Mouse (Mus musculus) limb, embryonic 14.5 days (tissue): ENCODE results near the gene Igfn1. TPM values are rescaled to one million over a fixed set of nuclear protein-coding genes. Genes with fewer than 3 reads are reported as not detected.
A peak's percentile ranks its signal among the peaks of the same experiment; 100 is the strongest.

Experiments
- ATAC-seq: fragments of 200-750 bp; cut with Nextera tagmentation; 2 replicates; pipeline ENCODE4 v1.8.0; 2017; ENCODE audit warnings: low read depth, moderate number of reproducible peaks, moderate TSS enrichment; ENCODE audit not compliant: low FRiP score
- DNase-seq: peaks from one replicate; pipeline ENCODE4 v3.0.0-alpha.2; 2015; ENCODE audit warnings: low spot score
- H3K27ac ChIP-seq: fragments of 300-500 bp; sonication (generic); replicated peaks from 2 replicates; pipeline ENCODE4 v1.5.1; 2014; ENCODE audit warnings: low read depth, mild to moderate bottlenecking, low read length, moderate library complexity, mixed read lengths
- H3K27me3 ChIP-seq: fragments of 300-500 bp; sonication (generic); 2 replicates; pipeline ENCODE4 v1.6.1; 2014; ENCODE audit warnings: low read length, mixed read lengths; ENCODE audit not compliant: control insufficient read depth, insufficient read depth
- H3K36me3 ChIP-seq: fragments of 300-500 bp; sonication (generic); 2 replicates; pipeline ENCODE4 v1.6.1; 2014; ENCODE audit warnings: mild to moderate bottlenecking, low read length, moderate library complexity, mixed read lengths; ENCODE audit not compliant: control insufficient read depth, insufficient read depth
- H3K4me1 ChIP-seq: fragments of 300-500 bp; sonication (generic); 2 replicates; pipeline ENCODE4 v1.6.1; 2014; ENCODE audit warnings: antibody characterized with exemption, low read length, mixed read lengths; ENCODE audit not compliant: control insufficient read depth, insufficient read depth
- H3K4me2 ChIP-seq: fragments of 300-500 bp; sonication (generic); replicated peaks from 2 replicates; pipeline ENCODE4 v1.6.1; 2014; ENCODE audit warnings: low read depth, mild to moderate bottlenecking, low read length, moderate library complexity; ENCODE audit not compliant: severe bottlenecking
- H3K4me3 ChIP-seq: fragments of 300-500 bp; sonication (generic); replicated peaks from 2 replicates; pipeline ENCODE4 v1.5.1; 2014; ENCODE audit warnings: low read length
- H3K9ac ChIP-seq: fragments of 300-500 bp; sonication (generic); 2 replicates; pipeline ENCODE4 v1.6.1; 2014; ENCODE audit warnings: mild to moderate bottlenecking, low read depth, low read length, moderate library complexity; ENCODE audit not compliant: severe bottlenecking
- H3K9me3 ChIP-seq: fragments of 300-500 bp; sonication (generic); 2 replicates; pipeline ENCODE4 v1.6.1; 2016; ENCODE audit warnings: low read length; ENCODE audit not compliant: control insufficient read depth
- POLR2A ChIP-seq: fragments of 200-500 bp; IDR thresholded peaks from 2 replicates; pipeline ENCODE4 v1.8.0; 2012; ENCODE audit warnings: inconsistent platforms, mild to moderate bottlenecking, moderate library complexity, borderline replicate concordance; ENCODE audit not compliant: insufficient read depth, insufficient read length; ENCODE audit errors: extremely low read depth
- WGBS: fragments of 180-500 bp; shearing (Covaris S2); extraction: QIAGEN DNeasy Blood & Tissue Kit; methylation state at CpG from one replicate; pipeline ENCODE4 v1.1.7; 2014; 5-methylcytosine and 5-hydroxymethylcytosine counted together
- polyA plus RNA-seq, 2 experiments: library from polyadenylated mRNA; depleted of rRNA in 1 of 2; stranded (reverse) in 1 of 2; unstranded in 1 of 2; fragments of >200 nt; fragmentation: Nextera tagmentation in 1 of 2; extraction: Ambion mirVana in 1 of 2; gene quantifications; 2 replicates each; pipeline versions ENCODE4 v1.2.1 to v1.2.3; 2012 to 2014

The Igfn1 gene
- polyA plus RNA-seq, 2 experiments = 0.28 to 0.69 TPM

GRCm38 (mm10) chr1:135909381-135909780 lies 96.8 kb downstream of the Igfn1 start:
- no peak for DNase-seq
- Histone ChIP-seq H3K9me3 (no peaks in the 10 kb centered on the region), H3K27me3 (no peaks in the 10 kb centered on the region; the same call in 1 of the 2 replicates), H3K4me1 (no peaks in the 10 kb centered on the region), H3K9ac (no peak overlapping the region), H3K36me3 (no peaks in the 10 kb centered on the region), H3K4me3 (no peak overlapping the region), H3K27ac (no peak overlapping the region), H3K4me2 (no peak overlapping the region)
- 20% methylated on average over 6 of the region's 6 CpGs for WGBS
- ATAC-seq = no peak
- no peak for TF ChIP-seq POLR2A

GRCm38 (mm10) chr1:135906736-135907135 lies 99.4 kb downstream of the Igfn1 start:
- DNase-seq = peak; percentile 34
- 22% methylated on average over 11 of the region's 11 CpGs for WGBS
- no peak overlapping the region for H3K27ac ChIP-seq

More at GRCm38 (mm10) chr1:135906736-135907135, 99.4 kb downstream of the Igfn1 start:
- H3K36me3 ChIP-seq = no peaks in the 10 kb centered on the region
- no peak overlapping the region for H3K4me3 ChIP-seq
- ATAC-seq = 0 out of 2 replicates have a peak, but pooled peaks have one; percentile 65
- no peaks in the 10 kb centered on the region for H3K9me3 ChIP-seq
- H3K9ac ChIP-seq = no peak overlapping the region
- H3K27me3 ChIP-seq = no peaks in the 10 kb centered on the region
- no peak for TF ChIP-seq POLR2A
- no peaks in the 10 kb centered on the region for H3K4me1 ChIP-seq
- no peak overlapping the region for H3K4me2 ChIP-seq

Other genes with a start within 250 kb of the Igfn1 start
- 60.6 and 69.1 TPM in 2 replicates for gene Phlda3, start 240.2 kb downstream of the Igfn1 start, polyA plus RNA-seq (2012; rRNA removed)
- gene Phlda3, start 240.2 kb downstream of the Igfn1 start, polyA plus RNA-seq (2014; fragmentation: Nextera tagmentation; extraction: Ambion mirVana) = 85.1 and 87.4 TPM in 2 replicates
- 349 and 357 TPM in 2 replicates for gene Tnni1, start 226.9 kb downstream of the Igfn1 start, polyA plus RNA-seq (2012; rRNA removed)
- gene Tnni1, start 226.9 kb downstream of the Igfn1 start, polyA plus RNA-seq (2014; fragmentation: Nextera tagmentation; extraction: Ambion mirVana) = 300 and 419 TPM in 2 replicates
- 10.9 and 12.2 TPM in 2 replicates for gene Lad1, start 187.7 kb downstream of the Igfn1 start, polyA plus RNA-seq (2012; rRNA removed)
- 20.9 and 25.9 TPM in 2 replicates for gene Lad1, start 187.7 kb downstream of the Igfn1 start, polyA plus RNA-seq (2014; fragmentation: Nextera tagmentation; extraction: Ambion mirVana)
- 44.5 and 108 TPM in 2 replicates for gene Tnnt2, start 170.0 kb downstream of the Igfn1 start, polyA plus RNA-seq (2012; rRNA removed)
- gene Tnnt2, start 170.0 kb downstream of the Igfn1 start, polyA plus RNA-seq (2014; fragmentation: Nextera tagmentation; extraction: Ambion mirVana) = 78.3 and 104 TPM in 2 replicates
- 36.0 and 41.5 TPM in 2 replicates for gene Pkp1, start 87.1 kb downstream of the Igfn1 start, polyA plus RNA-seq (2012; rRNA removed)
- gene Pkp1, start 87.1 kb downstream of the Igfn1 start, polyA plus RNA-seq (2014; fragmentation: Nextera tagmentation; extraction: Ambion mirVana) = 25.5 and 31.2 TPM in 2 replicates
- 162 and 190 TPM in 2 replicates for gene Tmem9, start 1.8 kb upstream of the Igfn1 start, polyA plus RNA-seq (2012; rRNA removed)
- gene Tmem9, start 1.8 kb upstream of the Igfn1 start, polyA plus RNA-seq (2014; fragmentation: Nextera tagmentation; extraction: Ambion mirVana) = 98.6 and 111 TPM in 2 replicates
- gene Ascl5, start 44.5 kb upstream of the Igfn1 start, polyA plus RNA-seq (2012; rRNA removed) = 0.18 and 0.36 TPM in 2 replicates
- gene Ascl5, start 44.5 kb upstream of the Igfn1 start, polyA plus RNA-seq (2014; fragmentation: Nextera tagmentation; extraction: Ambion mirVana) = not detected in 2 replicates
- gene Cacna1s, start 46.4 kb upstream of the Igfn1 start, polyA plus RNA-seq (2012; rRNA removed) = 16.6 and 22.4 TPM in 2 replicates
- gene Cacna1s, start 46.4 kb upstream of the Igfn1 start, polyA plus RNA-seq (2014; fragmentation: Nextera tagmentation; extraction: Ambion mirVana) = 4.3 and 6.9 TPM in 2 replicates
- gene Kif21b, start 125.0 kb upstream of the Igfn1 start, polyA plus RNA-seq (2012; rRNA removed) = 10.9 and 13.2 TPM in 2 replicates
- 3.6 and 3.8 TPM in 2 replicates for gene Kif21b, start 125.0 kb upstream of the Igfn1 start, polyA plus RNA-seq (2014; fragmentation: Nextera tagmentation; extraction: Ambion mirVana)
- gene Mroh3, start 206.5 kb upstream of the Igfn1 start, polyA plus RNA-seq (2012; rRNA removed) = 0.68 and 0.96 TPM in 2 replicates
- gene Mroh3, start 206.5 kb upstream of the Igfn1 start, polyA plus RNA-seq (2014; fragmentation: Nextera tagmentation; extraction: Ambion mirVana) = 0.17 TPM in 1 of 2 replicates, not detected in the other
- 17.3 and 27.6 TPM in 2 replicates for gene Inava, start 227.9 kb upstream of the Igfn1 start, polyA plus RNA-seq (2012; rRNA removed)
- 16.0 and 19.0 TPM in 2 replicates for gene Inava, start 227.9 kb upstream of the Igfn1 start, polyA plus RNA-seq (2014; fragmentation: Nextera tagmentation; extraction: Ambion mirVana)